Mouse (Mus musculus) adrenal gland, adult 8-10 months (tissue): ENCODE measurements around the gene Ecm2. TPM values are rescaled to one million over a fixed set of nuclear protein-coding genes. Genes with fewer than 3 reads are reported as not detected.

Experiments
- DNase-seq: peaks from one replicate; pipeline ENCODE4 v3.0.0; 2022
- total RNA-seq, 4 experiments: library from RNA; stranded (reverse); gene quantifications; 2 replicates each; pipeline ENCODE4 v1.2.4; 2022

Ecm2 gene
- 10 to 100 TPM in 1 of 4 experiments, 1 to 10 TPM in 3; 6.0 to 10.1 (median 7.9) TPM for total RNA-seq

GRCm38 (mm10) chr13:49504510-49504909 lies at the start of gene Ecm2:
TSS of gene Ecm2 (plus strand) at chr13:49504810.
- no peak for DNase-seq

GRCm38 (mm10) chr13:49460276-49460675 lies 44.3 kb upstream of the Ecm2 start:
- peak; percentile 85 for DNase-seq

- DNase-seq = no peak
Measured at GRCm38 (mm10) chr13:49460692-49461414, 43.8 kb upstream of the Ecm2 start.

- peak; percentile 82 for DNase-seq
Measured at GRCm38 (mm10) chr13:49461458-49462132, 43.0 kb upstream of the Ecm2 start.

GRCm38 (mm10) chr13:49462921-49463320 lies 41.7 kb upstream of the Ecm2 start:
- DNase-seq = no peak

GRCm38 (mm10) chr13:49465875-49466274 lies 38.7 kb upstream of the Ecm2 start:
- no peak for DNase-seq

- DNase-seq = no peak
Measured at GRCm38 (mm10) chr13:49466393-49467075, 38.1 kb upstream of the Ecm2 start.

GRCm38 (mm10) chr13:49467585-49467984 lies 37.0 kb upstream of the Ecm2 start:
- DNase-seq = no peak

GRCm38 (mm10) chr13:49469002-49469401 lies 35.6 kb upstream of the Ecm2 start:
- DNase-seq = no peak

GRCm38 (mm10) chr13:49470319-49470718 lies 34.3 kb upstream of the Ecm2 start:
- DNase-seq = no peak

GRCm38 (mm10) chr13:49470806-49471205 lies 33.8 kb upstream of the Ecm2 start:
- no peak for DNase-seq

GRCm38 (mm10) chr13:49471981-49472675 lies 32.5 kb upstream of the Ecm2 start:
- no peak for DNase-seq

GRCm38 (mm10) chr13:49472676-49473005 lies 32.0 kb upstream of the Ecm2 start:
- DNase-seq = no peak

GRCm38 (mm10) chr13:49477887-49478286 lies 26.7 kb upstream of the Ecm2 start:
- DNase-seq = no peak

- no peak for DNase-seq
Measured at GRCm38 (mm10) chr13:49478851-49479374, 25.7 kb upstream of the Ecm2 start.

GRCm38 (mm10) chr13:49479399-49479798 lies 25.2 kb upstream of the Ecm2 start:
- no peak for DNase-seq

GRCm38 (mm10) chr13:49480057-49480456 lies 24.6 kb upstream of the Ecm2 start:
- peak; percentile 85 for DNase-seq

GRCm38 (mm10) chr13:49480551-49480950 lies 24.1 kb upstream of the Ecm2 start:
- DNase-seq = no peak

- DNase-seq = no peak
Measured at GRCm38 (mm10) chr13:49485388-49485787, 19.2 kb upstream of the Ecm2 start.

- DNase-seq = no peak
Measured at GRCm38 (mm10) chr13:49492376-49493368, 11.9 kb upstream of the Ecm2 start, which contains the start of gene Tes3-ps. TSS of gene Tes3-ps (plus strand) at chr13:49493318.

- DNase-seq = no peak
Measured at GRCm38 (mm10) chr13:49505776-49506175, 1.2 kb downstream of the Ecm2 start.
